Mouse (Mus musculus) cerebellum, adult 18-20 months (tissue): ENCODE results near the gene Gm13083.
"Not testable (repeated sequence)": the region's sequence is repeated elsewhere in the genome, so short reads cannot be mapped to it uniquely, and the experiment has no call there.

ENCODE experiments used
- DNase-seq, 2 experiments: peaks; one replicate each; pipeline ENCODE4 v3.0.0; 2021

The Gm13083 gene

GRCm38 (mm10) chr4:143614703-143615102 is at the start of gene Gm13083:
Gene Gm13083, plus strand, starts transcription at chr4:143615003.
- not testable (repeated sequence) for DNase-seq

- not testable (repeated sequence) for DNase-seq
Measured at GRCm38 (mm10) chr4:143611927-143612326, 2.9 kb upstream of the Gm13083 start.

GRCm38 (mm10) chr4:143618101-143618500 is 3.3 kb downstream of the Gm13083 start:
- not testable (repeated sequence) for DNase-seq

GRCm38 (mm10) chr4:143657146-143657545 is 42.3 kb downstream of the Gm13083 start, which contains the start of gene Gm13088:
Gene Gm13088, minus strand, starts transcription at chr4:143657246.
- DNase-seq, result not testable (repeated sequence)
